Mouse (Mus musculus) heart, embryonic 14.5 days (tissue): ENCODE measurements at regions not wholly inside any gene's neighbourhood (a gene's known extent, or its start where the extent isn't known, plus 50 kb on each side); places are given as distances from the start of the nearest gene placed in this dataset.

ENCODE experiments used
- ATAC-seq: fragments of 200-750 bp; cut with Nextera tagmentation; 2 replicates; pipeline ENCODE4 v1.8.0; 2017; ENCODE audit warnings: low read depth, moderate TSS enrichment; ENCODE audit not compliant: insufficient number of reproducible peaks, insufficient read depth, low FRiP score
- H3K27ac ChIP-seq, 2 experiments: fragments of 200-500 bp in 1 of 2; fragments of 300-500 bp in 1 of 2; sonication (generic) in 1 of 2; replicated peaks in 1 of 2; 2 replicates each; pipeline ENCODE4 v1.5.1; 2012 to 2014; ENCODE audit warnings: low read depth in 2 of 2, low read length in 2 of 2, control low read depth in 1 of 2, mild to moderate bottlenecking in 1 of 2, mixed read lengths in 1 of 2; ENCODE audit not compliant: control insufficient read depth in 1 of 2, insufficient read depth in 1 of 2
- H3K27me3 ChIP-seq: fragments of 300-500 bp; sonication (generic); 2 replicates; pipeline ENCODE4 v1.6.1; 2014; ENCODE audit warnings: mild to moderate bottlenecking, low read length, control low read depth; ENCODE audit not compliant: control insufficient read depth, insufficient read depth
- H3K36me3 ChIP-seq: fragments of 300-500 bp; sonication (generic); 2 replicates; pipeline ENCODE4 v1.6.1; 2014; ENCODE audit warnings: mild to moderate bottlenecking, control low read depth, low read length, mixed read lengths; ENCODE audit not compliant: control insufficient read depth, insufficient read depth
- H3K4me1 ChIP-seq, 2 experiments: fragments of 200-500 bp in 1 of 2; fragments of 300-500 bp in 1 of 2; sonication (generic) in 1 of 2; 2 replicates each; pipeline ENCODE4 v1.6.1; 2012 to 2014; ENCODE audit warnings: low read length in 2 of 2, control low read depth in 1 of 2, mixed read lengths in 1 of 2; ENCODE audit not compliant: control insufficient read depth in 2 of 2, insufficient read depth in 2 of 2
- H3K4me2 ChIP-seq: fragments of 300-500 bp; sonication (generic); 2 replicates; pipeline ENCODE4 v1.6.1; 2014; ENCODE audit warnings: mild to moderate bottlenecking, low read length
- H3K4me3 ChIP-seq, 2 experiments: fragments of 200-500 bp in 1 of 2; fragments of 300-500 bp in 1 of 2; sonication (generic) in 1 of 2; 2 replicates each; pipeline ENCODE4 v1.5.1; 2012 to 2014; ENCODE audit warnings: low read length in 2 of 2, mild to moderate bottlenecking in 2 of 2, control low read depth in 1 of 2, low read depth in 1 of 2, moderate library complexity in 1 of 2; ENCODE audit not compliant: control insufficient read depth in 1 of 2, insufficient read depth in 1 of 2
- H3K9ac ChIP-seq: fragments of 300-500 bp; sonication (generic); 2 replicates; pipeline ENCODE4 v1.6.1; 2014; ENCODE audit warnings: mild to moderate bottlenecking, low read length
- H3K9me3 ChIP-seq: fragments of 300-500 bp; sonication (generic); 2 replicates; pipeline ENCODE4 v1.6.1; 2016; ENCODE audit warnings: low read length, control low read depth; ENCODE audit not compliant: control insufficient read depth
- WGBS: fragments of 180-500 bp; shearing (Covaris S2); extraction: QIAGEN DNeasy Blood & Tissue Kit; methylation state at CpG from one replicate; pipeline ENCODE4 v1.1.7; 2014; 5-methylcytosine and 5-hydroxymethylcytosine counted together

DNA sequence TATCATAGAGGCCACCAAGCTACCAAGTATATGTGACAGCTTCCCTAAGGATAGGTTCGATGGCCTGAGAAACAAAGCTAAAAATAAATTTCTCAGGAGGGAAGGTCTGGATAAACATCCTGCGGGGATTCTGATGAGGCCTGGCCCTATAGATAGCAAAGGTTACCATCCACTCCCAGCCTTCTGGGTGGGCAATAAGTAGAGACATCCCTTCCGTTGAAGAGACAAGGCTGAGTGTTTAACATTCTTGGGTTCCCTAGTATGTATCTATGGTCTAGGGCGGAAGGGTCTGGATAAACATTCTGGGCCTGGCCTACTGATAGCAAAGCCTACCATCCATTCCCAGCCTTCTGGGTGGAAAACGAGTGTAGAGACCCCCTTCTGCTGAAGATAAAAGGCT, 180.5 kb upstream of the Dlk1 start:
- Histone ChIP-seq H3K4me2 (no peak overlapping the region), H3K9me3 (no peaks in the 10 kb centered on the region), H3K9ac (no peak overlapping the region), H3K4me3 (no peak overlapping the region), H3K4me1 (no peaks in the 10 kb centered on the region), H3K27me3 (no peaks in the 10 kb centered on the region), H3K27ac (no peak overlapping the region), H3K36me3 (no peaks in the 10 kb centered on the region)
- WGBS: 40% methylated on average over 5 of the region's 5 CpGs
- ATAC-seq: no peak

GRCm38 (mm10) chr12:109314850-109315249, 137.8 kb upstream of the Dlk1 start:
- Histone ChIP-seq H3K4me1 (no peaks in the 10 kb centered on the region), H3K27me3 (no peaks in the 10 kb centered on the region), H3K9ac (no peak overlapping the region), H3K9me3 (0 out of 2 replicates have a peak, but pooled peaks cover 3% of the 10 kb centered on the region), H3K36me3 (no peaks in the 10 kb centered on the region), H3K4me2 (no peak overlapping the region), H3K27ac (no peak overlapping the region), H3K4me3 (no peak overlapping the region)
- WGBS: 23% methylated on average over 6 of the region's 6 CpGs
- ATAC-seq: no peak

GRCm38 (mm10) chr12:109325986-109326385, 126.6 kb upstream of the Dlk1 start:
- Histone ChIP-seq H3K4me1 (no peaks in the 10 kb centered on the region), H3K9me3 (no peaks in the 10 kb centered on the region), H3K27me3 (no peaks in the 10 kb centered on the region), H3K27ac (no peak overlapping the region), H3K36me3 (no peaks in the 10 kb centered on the region), H3K4me2 (no peak overlapping the region), H3K4me3 (no peak overlapping the region), H3K9ac (no peak overlapping the region)
- ATAC-seq: no peak
- WGBS: 64% methylated on average over 11 of the region's 11 CpGs

- no peak overlapping the region for H3K9ac ChIP-seq
- WGBS: 79% methylated on average over 2 of the region's 2 CpGs
- H3K9me3 ChIP-seq: no peaks in the 10 kb centered on the region
- H3K4me2 ChIP-seq: no peak overlapping the region
- H3K27ac ChIP-seq: no peak overlapping the region
- H3K27me3 ChIP-seq: no peaks in the 10 kb centered on the region
- no peaks in the 10 kb centered on the region for H3K36me3 ChIP-seq
- H3K4me3 ChIP-seq: no peak overlapping the region
- ATAC-seq: no peak
- H3K4me1 ChIP-seq: peaks cover 0 to 3% of the 10 kb centered on the region in 2 experiments; a peak in 2 of 4 replicates
Measured at GRCm38 (mm10) chr12:109371327-109371726, 81.3 kb upstream of the Dlk1 start.

- H3K27me3 ChIP-seq: no peaks in the 10 kb centered on the region
- no peak overlapping the region for H3K4me3 ChIP-seq
- no peak overlapping the region for H3K27ac ChIP-seq
- H3K36me3 ChIP-seq: no peaks in the 10 kb centered on the region
- 48% methylated on average over 5 of the region's 5 CpGs for WGBS
- H3K9me3 ChIP-seq: peaks cover 8% of the 10 kb centered on the region; the same call in 1 of the 2 replicates
- no peak for ATAC-seq
- H3K4me1 ChIP-seq: no peaks in the 10 kb centered on the region; a peak in 1 of 4 replicates
- H3K9ac ChIP-seq: no peak overlapping the region
- H3K4me2 ChIP-seq: no peak overlapping the region
Measured at GRCm38 (mm10) chr12:109385794-109386193, 66.8 kb upstream of the Dlk1 start.

- H3K36me3 ChIP-seq: no peaks in the 10 kb centered on the region
- H3K4me3 ChIP-seq: no peak overlapping the region
- H3K27ac ChIP-seq: no peak overlapping the region
- H3K4me2 ChIP-seq: no peak overlapping the region
- no peak overlapping the region for H3K9ac ChIP-seq
- H3K9me3 ChIP-seq: no peaks in the 10 kb centered on the region
- WGBS: 30% methylated on average over 7 of the region's 7 CpGs
- H3K4me1 ChIP-seq: no peaks in the 10 kb centered on the region; a peak in 2 of 4 replicates
- peaks cover 11% of the 10 kb centered on the region for H3K27me3 ChIP-seq
- ATAC-seq: no peak
Measured at GRCm38 (mm10) chr12:109388791-109389190, 63.8 kb upstream of the Dlk1 start.

GRCm38 (mm10) chr12:109390388-109390920, 62.2 kb upstream of the Dlk1 start:
- Histone ChIP-seq H3K4me3 (no peak overlapping the region), H3K4me1 (no peaks in the 10 kb centered on the region; a peak in 2 of 4 replicates), H3K9ac (no peak overlapping the region), H3K9me3 (no peaks in the 10 kb centered on the region), H3K36me3 (no peaks in the 10 kb centered on the region), H3K27ac (no peak overlapping the region), H3K27me3 (peaks cover 11% of the 10 kb centered on the region), H3K4me2 (no peak overlapping the region)
- 92% methylated on average over 12 of the region's 12 CpGs for WGBS
- ATAC-seq: no peak

DNA sequence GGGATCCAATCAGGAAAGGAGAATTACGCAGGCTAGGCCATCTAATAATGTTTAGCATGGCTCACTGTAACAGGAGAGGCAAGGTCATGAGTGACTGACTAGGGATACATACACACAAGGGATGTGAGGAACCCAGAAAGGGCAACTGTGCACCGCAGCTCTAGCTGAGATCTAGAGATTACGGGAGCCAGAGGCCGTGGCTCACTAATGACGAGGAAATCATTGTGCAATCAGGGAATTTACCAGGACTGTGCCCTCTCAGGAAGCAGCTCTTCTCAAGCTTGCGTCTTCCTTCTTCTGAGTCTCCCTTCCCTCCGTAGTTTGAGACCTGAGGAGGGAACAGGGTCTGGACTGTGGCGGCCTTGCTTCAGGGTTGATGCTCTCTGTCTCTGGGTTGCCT, 61.6 kb upstream of the Dlk1 start:
- Histone ChIP-seq H3K9ac (no peak overlapping the region), H3K4me3 (no peak overlapping the region), H3K36me3 (no peaks in the 10 kb centered on the region), H3K4me1 (no peaks in the 10 kb centered on the region; a peak in 2 of 4 replicates), H3K9me3 (no peaks in the 10 kb centered on the region), H3K27me3 (peaks cover 11% of the 10 kb centered on the region), H3K27ac (no peak overlapping the region), H3K4me2 (no peak overlapping the region)
- 82% methylated on average over 8 of the region's 8 CpGs for WGBS
- no peak for ATAC-seq
